Mouse (Mus musculus): ENCODE data around the gene Sertad2. TPM values are rescaled to one million over a fixed set of nuclear protein-coding genes. Genes with fewer than 3 reads are reported as not detected.

Sertad2 gene
- polyA plus RNA-seq, 1 experiment from 2014 or later: 29.9 TPM

DNA sequence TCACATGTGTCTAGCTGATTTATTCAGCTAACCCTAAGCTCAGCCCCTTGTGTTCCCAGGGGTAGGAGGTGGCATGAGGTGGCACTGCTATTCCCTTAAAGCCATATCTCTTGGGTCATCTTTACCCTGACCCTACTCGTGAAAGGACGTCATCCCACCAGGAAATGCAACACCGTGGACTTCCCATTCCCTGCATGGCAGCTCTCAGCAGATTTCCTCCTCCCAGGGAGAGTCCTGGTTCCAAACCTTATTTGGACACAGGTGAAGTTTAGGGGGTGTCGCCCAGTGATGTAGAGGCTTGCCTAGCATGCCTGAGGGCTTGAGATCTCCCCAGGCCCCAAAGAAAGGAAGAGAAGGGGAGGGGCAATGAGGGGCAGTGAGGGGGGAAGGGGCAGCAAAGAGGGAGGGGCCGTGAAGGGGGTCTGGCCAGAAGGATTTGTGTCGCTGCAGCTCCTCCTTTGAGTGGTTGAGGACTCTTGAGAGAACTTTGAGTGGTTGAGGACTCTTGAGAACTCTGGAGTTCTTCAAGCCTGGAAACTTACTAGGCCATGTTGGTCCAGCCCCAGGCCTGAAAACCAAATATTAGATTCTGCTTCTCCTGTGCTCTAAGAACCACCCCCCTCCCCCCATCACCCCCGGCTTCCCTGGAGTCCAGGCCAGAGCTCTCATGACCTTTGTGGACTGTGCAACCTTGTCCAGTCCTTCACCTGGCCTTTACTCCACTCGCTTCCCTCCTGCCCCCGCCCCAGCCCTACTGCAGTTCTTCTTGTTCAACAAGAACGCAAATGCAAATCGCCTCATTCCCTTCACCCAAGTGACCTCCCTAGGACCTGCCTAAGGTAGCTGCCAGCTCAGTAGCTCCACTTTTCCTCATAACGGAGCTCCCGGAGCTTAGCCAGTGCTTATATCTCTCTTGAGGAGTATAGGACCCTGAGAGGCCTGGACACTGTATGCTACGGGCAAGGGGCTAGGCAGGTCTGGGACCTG is 117.4 kb downstream of the Sertad2 start:
- WGBS: 67% methylated on average over 14 of the region's 14 CpGs
- no peak overlapping the region for H3K27ac ChIP-seq (replicated peaks)

DNA sequence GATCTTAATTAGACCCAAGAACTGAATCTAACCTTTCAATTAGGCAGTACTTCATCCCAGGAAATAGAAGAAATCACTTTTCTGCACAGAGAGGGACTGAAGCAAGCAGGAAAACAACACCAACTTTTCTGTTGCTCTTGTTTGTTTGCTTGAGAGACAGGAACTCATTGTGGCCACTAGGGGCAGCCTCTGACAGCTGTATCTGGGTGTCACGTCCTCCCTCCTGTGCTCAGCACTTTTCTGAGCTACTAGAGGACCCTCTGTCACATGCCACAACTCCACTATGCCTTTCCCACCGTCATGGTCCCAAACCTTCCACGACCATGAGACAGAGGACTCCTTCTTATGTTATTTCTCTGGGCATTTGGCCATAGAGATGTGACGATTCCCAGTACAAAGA is 118.6 kb downstream of the Sertad2 start:
- TF ChIP-seq EP300 (optimal IDR thresholded peaks at IDR 0.05) (no peak), CTCF (IDR thresholded peaks at IDR 0.05; ENCODE audit: low read depth) (peak; percentile 83)
- H3K9ac ChIP-seq (ENCODE audit: low read length): no peak overlapping the region
- no peak overlapping the region for H3K4me3 ChIP-seq (ENCODE audit: low read depth, low read length)
- H3K4me1 ChIP-seq (replicated peaks; ENCODE audit: control insufficient read depth, insufficient read depth): peaks cover under 1% of the 10 kb centered on the region; the same call in 1 of the 2 replicates
- 41% methylated on average over 4 of the region's 4 CpGs for WGBS
- no peak overlapping the region for H3K27ac ChIP-seq (replicated peaks)
- 0 out of 2 replicates have a peak, but pooled peaks have one; percentile 31 for ATAC-seq (ENCODE audit: low FRiP score, low TSS enrichment)
- DNase-seq (ENCODE audit: low spot score): peak; percentile 44
- no peaks in the 10 kb centered on the region for H3K27me3 ChIP-seq (ENCODE audit: control insufficient read depth, insufficient read depth, low read length)
- no peaks in the 10 kb centered on the region for H3K36me3 ChIP-seq (ENCODE audit: control insufficient read depth, insufficient read depth, low read length)
- no peaks in the 10 kb centered on the region for H3K9me3 ChIP-seq (ENCODE audit: control insufficient read depth, low read length)
- H3K4me2 ChIP-seq (replicated peaks; ENCODE audit: low read depth): no peak overlapping the region

More for the DNA sequence above, 117.4 kb downstream of the Sertad2 start:
- Histone ChIP-seq H3K36me3 (ENCODE audit: control insufficient read depth, insufficient read depth, low read length) (no peaks in the 10 kb centered on the region), H3K4me3 (ENCODE audit: low read depth, low read length) (no peak overlapping the region), H3K9ac (ENCODE audit: low read length) (no peak overlapping the region), H3K4me1 (replicated peaks; ENCODE audit: control insufficient read depth, insufficient read depth) (peaks cover 10% of the 10 kb centered on the region), H3K4me2 (replicated peaks; ENCODE audit: low read depth) (no peak overlapping the region), H3K9me3 (ENCODE audit: control insufficient read depth, low read length) (no peaks in the 10 kb centered on the region), H3K27me3 (ENCODE audit: control insufficient read depth, insufficient read depth, low read length) (no peaks in the 10 kb centered on the region)
- no peak for ATAC-seq (ENCODE audit: low FRiP score, low TSS enrichment)
- DNase-seq (ENCODE audit: low spot score): no peak
- no peak for TF ChIP-seq EP300 (optimal IDR thresholded peaks at IDR 0.05)
- no peak for TF ChIP-seq CTCF (IDR thresholded peaks at IDR 0.05; ENCODE audit: low read depth)

DNA sequence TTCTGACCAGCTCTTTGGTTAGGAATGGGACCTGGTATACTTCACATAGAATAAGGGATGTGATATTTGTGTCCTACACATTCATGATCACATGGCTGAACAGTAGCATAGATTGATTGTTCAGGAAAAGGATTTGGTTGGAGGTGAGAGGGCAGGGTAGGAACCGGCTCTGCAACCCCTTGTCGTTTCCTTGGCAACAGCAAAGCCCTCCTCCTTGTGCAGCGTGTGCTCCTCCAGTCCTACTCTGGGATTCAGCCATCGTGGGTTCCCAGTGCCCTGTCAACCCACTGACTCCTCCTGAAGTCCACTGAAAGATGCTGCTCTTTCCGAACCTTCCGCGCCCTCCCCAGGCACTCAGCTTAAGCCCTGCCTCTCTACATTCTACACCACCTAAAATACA is 119.8 kb downstream of the Sertad2 start:
- peak; percentile 50; the same call in 1 of the 2 replicates for ATAC-seq (ENCODE audit: low FRiP score, low TSS enrichment)
- TF ChIP-seq EP300 (optimal IDR thresholded peaks at IDR 0.05): no peak
- no peak for TF ChIP-seq CTCF (IDR thresholded peaks at IDR 0.05; ENCODE audit: low read depth)
- Histone ChIP-seq H3K27ac (replicated peaks) (no peak overlapping the region), H3K27me3 (ENCODE audit: control insufficient read depth, insufficient read depth, low read length) (no peaks in the 10 kb centered on the region), H3K4me2 (replicated peaks; ENCODE audit: low read depth) (no peak overlapping the region), H3K9ac (ENCODE audit: low read length) (no peak overlapping the region), H3K9me3 (ENCODE audit: control insufficient read depth, low read length) (no peaks in the 10 kb centered on the region), H3K4me3 (ENCODE audit: low read depth, low read length) (no peak overlapping the region), H3K4me1 (replicated peaks; ENCODE audit: control insufficient read depth, insufficient read depth) (no peaks in the 10 kb centered on the region), H3K36me3 (ENCODE audit: control insufficient read depth, insufficient read depth, low read length) (no peaks in the 10 kb centered on the region)
- WGBS: 54% methylated on average over 7 of the region's 7 CpGs
- no peak for DNase-seq (ENCODE audit: low spot score)

DNA sequence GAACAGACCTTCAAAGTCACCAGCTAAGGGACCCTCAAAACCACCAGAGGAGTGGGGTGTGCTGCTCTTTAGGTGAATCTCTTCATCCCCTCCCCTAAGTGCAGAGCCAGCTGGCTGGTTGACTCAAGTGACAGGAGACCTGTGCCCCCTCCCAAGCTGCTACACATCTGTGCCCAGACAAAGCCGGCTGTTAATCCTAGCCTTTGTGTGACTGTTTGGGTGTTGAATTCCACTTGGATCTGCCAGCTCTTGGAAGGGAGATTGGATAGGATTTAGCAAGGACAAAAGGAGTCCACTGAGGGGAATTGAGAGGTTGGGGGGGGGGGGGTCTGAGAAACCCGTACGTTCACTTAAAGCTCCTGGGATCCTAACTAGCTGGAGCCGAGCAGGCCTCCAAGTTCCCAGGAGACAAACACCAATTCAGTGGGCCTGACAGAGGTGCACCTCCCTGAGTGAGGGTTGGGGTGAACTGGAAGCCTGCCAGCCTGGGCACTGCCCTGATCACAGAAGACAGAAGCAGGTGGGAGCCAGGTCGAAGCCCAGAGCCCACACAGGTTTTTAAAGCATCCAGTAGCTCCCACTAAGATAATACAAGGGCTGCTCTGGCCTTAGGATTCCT is 120.6 kb downstream of the Sertad2 start:
- DNase-seq (ENCODE audit: low spot score): no peak
- Histone ChIP-seq H3K4me1 (replicated peaks; ENCODE audit: control insufficient read depth, insufficient read depth) (no peaks in the 10 kb centered on the region), H3K9ac (ENCODE audit: low read length) (no peak overlapping the region), H3K27ac (replicated peaks) (no peak overlapping the region), H3K4me2 (replicated peaks; ENCODE audit: low read depth) (no peak overlapping the region), H3K9me3 (ENCODE audit: control insufficient read depth, low read length) (no peaks in the 10 kb centered on the region), H3K4me3 (ENCODE audit: low read depth, low read length) (no peak overlapping the region), H3K36me3 (ENCODE audit: control insufficient read depth, insufficient read depth, low read length) (no peaks in the 10 kb centered on the region), H3K27me3 (ENCODE audit: control insufficient read depth, insufficient read depth, low read length) (no peaks in the 10 kb centered on the region)
- TF ChIP-seq EP300 (optimal IDR thresholded peaks at IDR 0.05): no peak
- TF ChIP-seq CTCF (IDR thresholded peaks at IDR 0.05; ENCODE audit: low read depth): no peak
- WGBS: 43% methylated on average over 5 of the region's 5 CpGs
- ATAC-seq (ENCODE audit: low FRiP score, low TSS enrichment): no peak

DNA sequence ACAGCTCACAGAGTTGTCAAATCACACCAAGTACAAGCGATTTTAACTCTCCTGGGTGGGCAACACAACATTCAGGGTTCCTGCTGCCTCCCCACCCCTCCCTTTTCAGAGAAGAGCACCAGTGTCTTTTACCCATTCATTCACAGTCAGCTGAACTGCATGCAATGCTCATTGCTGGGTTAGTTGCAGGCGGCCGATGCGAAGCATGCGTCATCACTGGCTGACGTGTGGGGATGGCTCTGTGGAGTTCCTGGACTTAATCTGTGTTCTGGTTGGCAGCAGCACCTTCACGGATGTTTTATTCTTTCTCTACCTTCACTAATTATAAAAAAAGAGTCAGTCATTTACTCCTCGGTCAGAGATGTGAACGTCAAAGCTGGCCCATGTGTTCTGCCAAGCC is 121.8 kb downstream of the Sertad2 start:
- TF ChIP-seq CTCF (IDR thresholded peaks at IDR 0.05; ENCODE audit: low read depth) (no peak), EP300 (optimal IDR thresholded peaks at IDR 0.05) (no peak)
- Histone ChIP-seq H3K9me3 (ENCODE audit: control insufficient read depth, low read length) (no peaks in the 10 kb centered on the region), H3K27me3 (ENCODE audit: control insufficient read depth, insufficient read depth, low read length) (no peaks in the 10 kb centered on the region), H3K27ac (replicated peaks) (no peak overlapping the region), H3K9ac (ENCODE audit: low read length) (no peak overlapping the region), H3K36me3 (ENCODE audit: control insufficient read depth, insufficient read depth, low read length) (no peaks in the 10 kb centered on the region), H3K4me3 (ENCODE audit: low read depth, low read length) (no peak overlapping the region), H3K4me1 (replicated peaks; ENCODE audit: control insufficient read depth, insufficient read depth) (no peaks in the 10 kb centered on the region), H3K4me2 (replicated peaks; ENCODE audit: low read depth) (no peak overlapping the region)
- no peak for DNase-seq (ENCODE audit: low spot score)
- 76% methylated on average over 9 of the region's 9 CpGs for WGBS
- no peak for ATAC-seq (ENCODE audit: low FRiP score, low TSS enrichment)
